Mouse (Mus musculus): ENCODE data around the gene Nedd1. TPM values are rescaled to one million over a fixed set of nuclear protein-coding genes. Genes with fewer than 3 reads are reported as not detected.

Nedd1 gene
- polyA plus RNA-seq, 1 experiment from 2014 or later = 41.2 TPM

DNA sequence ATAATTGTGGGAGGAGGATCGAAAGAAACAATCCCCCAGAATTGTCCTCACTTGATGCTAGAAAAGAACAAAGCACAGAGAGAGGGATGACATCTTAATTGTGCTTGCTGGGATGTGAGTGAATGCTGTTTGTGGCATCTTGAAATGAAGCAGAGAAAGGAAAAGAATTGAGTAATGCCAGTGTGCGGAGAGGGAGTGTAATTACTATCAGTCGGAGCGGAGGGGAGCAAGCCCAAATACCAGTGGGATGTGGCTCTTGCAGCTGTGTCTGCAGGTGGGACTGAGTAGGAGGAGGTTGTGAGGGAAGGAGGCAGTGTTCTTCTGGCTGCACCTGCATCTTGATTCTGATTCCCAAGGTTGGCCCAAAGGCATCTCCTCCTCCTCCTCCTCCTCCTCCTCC is 69.0 kb downstream of the Nedd1 start:
- WGBS = 68% methylated on average over 4 of the region's 4 CpGs
- no peaks in the 10 kb centered on the region for H3K36me3 ChIP-seq (ENCODE audit: control insufficient read depth, insufficient read depth, low read length)
- ATAC-seq (replicated peaks; ENCODE audit: low FRiP score, low TSS enrichment, low read depth) (no peak), DNase-seq (ENCODE audit: low spot score) (no peak)
- H3K9me3 ChIP-seq (ENCODE audit: control insufficient read depth, low read length) = no peaks in the 10 kb centered on the region
- H3K27me3 ChIP-seq (replicated peaks; ENCODE audit: control insufficient read depth, insufficient read depth, low read length) = no peaks in the 10 kb centered on the region
- H3K4me2 ChIP-seq (ENCODE audit: low read length) = no peak overlapping the region
- H3K9ac ChIP-seq (ENCODE audit: low read length) = no peak overlapping the region
- H3K4me1 ChIP-seq (replicated peaks; ENCODE audit: control insufficient read depth, insufficient read depth, low read length) = no peaks in the 10 kb centered on the region
- H3K4me3 ChIP-seq (ENCODE audit: low read depth, low read length) = no peak overlapping the region
- no peak overlapping the region for H3K27ac ChIP-seq (ENCODE audit: low read depth)

DNA sequence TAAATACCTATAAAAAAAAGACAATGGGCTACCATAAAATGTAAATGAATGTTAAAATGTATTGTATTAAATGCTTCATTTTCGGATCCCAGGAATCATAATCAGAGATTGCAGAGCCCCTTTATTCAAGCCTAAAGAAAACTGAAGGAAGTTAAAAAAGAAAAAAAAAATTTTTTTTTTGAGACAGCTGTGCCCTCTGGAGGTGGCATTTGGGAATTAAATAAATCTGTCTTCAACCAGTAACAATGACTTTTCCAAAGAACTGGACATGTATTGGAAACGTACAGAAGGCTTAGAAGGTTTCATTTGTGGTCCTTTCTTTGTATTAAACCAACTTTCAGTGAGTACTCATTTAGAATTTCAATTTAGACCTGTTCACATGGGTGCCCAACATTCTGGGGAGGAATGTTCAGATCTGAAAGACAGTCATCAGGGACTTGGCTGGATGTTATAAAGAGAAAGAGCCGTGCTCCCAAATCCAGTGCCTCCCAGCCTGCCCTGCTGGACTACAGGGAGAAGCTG is 69.8 kb downstream of the Nedd1 start:
- Histone ChIP-seq H3K9ac (ENCODE audit: low read length) (no peak overlapping the region), H3K27me3 (replicated peaks; ENCODE audit: control insufficient read depth, insufficient read depth, low read length) (no peaks in the 10 kb centered on the region), H3K9me3 (ENCODE audit: control insufficient read depth, low read length) (no peaks in the 10 kb centered on the region), H3K4me2 (ENCODE audit: low read length) (no peak overlapping the region), H3K27ac (ENCODE audit: low read depth) (no peak overlapping the region), H3K36me3 (ENCODE audit: control insufficient read depth, insufficient read depth, low read length) (no peaks in the 10 kb centered on the region), H3K4me1 (replicated peaks; ENCODE audit: control insufficient read depth, insufficient read depth, low read length) (no peaks in the 10 kb centered on the region), H3K4me3 (ENCODE audit: low read depth, low read length) (no peak overlapping the region)
- no peak for DNase-seq (ENCODE audit: low spot score)
- ATAC-seq (replicated peaks; ENCODE audit: low FRiP score, low TSS enrichment, low read depth) = no peak
- WGBS = 50% methylated on average over 3 of the region's 3 CpGs

DNA sequence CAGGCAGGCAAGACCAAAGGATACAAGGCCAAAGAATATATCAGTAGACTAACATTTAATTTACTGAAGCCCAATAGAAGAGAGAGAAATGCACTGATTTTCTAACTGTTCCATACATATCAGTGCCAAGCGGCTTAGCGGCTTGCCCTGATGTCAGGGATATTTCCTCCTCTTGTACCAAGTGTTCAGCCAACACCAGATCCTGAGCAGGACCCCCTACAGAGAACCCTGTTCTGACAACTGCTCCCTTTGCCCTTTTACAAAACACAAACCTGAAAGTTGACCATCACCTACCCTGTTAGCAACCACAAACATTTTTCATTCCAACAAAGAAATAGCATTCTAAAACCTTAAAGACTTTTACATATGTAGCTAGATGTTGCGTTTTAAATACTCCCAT is 71.0 kb downstream of the Nedd1 start:
- Histone ChIP-seq H3K27ac (ENCODE audit: low read depth) (no peak overlapping the region), H3K4me2 (ENCODE audit: low read length) (no peak overlapping the region), H3K4me1 (replicated peaks; ENCODE audit: control insufficient read depth, insufficient read depth, low read length) (no peaks in the 10 kb centered on the region), H3K36me3 (ENCODE audit: control insufficient read depth, insufficient read depth, low read length) (no peaks in the 10 kb centered on the region), H3K9me3 (ENCODE audit: control insufficient read depth, low read length) (no peaks in the 10 kb centered on the region), H3K27me3 (replicated peaks; ENCODE audit: control insufficient read depth, insufficient read depth, low read length) (no peaks in the 10 kb centered on the region), H3K4me3 (ENCODE audit: low read depth, low read length) (no peak overlapping the region), H3K9ac (ENCODE audit: low read length) (no peak overlapping the region)
- ATAC-seq (replicated peaks; ENCODE audit: low FRiP score, low TSS enrichment, low read depth) = no peak
- DNase-seq (ENCODE audit: low spot score) = no peak
- WGBS = 90% methylated on average over 3 of the region's 3 CpGs

DNA sequence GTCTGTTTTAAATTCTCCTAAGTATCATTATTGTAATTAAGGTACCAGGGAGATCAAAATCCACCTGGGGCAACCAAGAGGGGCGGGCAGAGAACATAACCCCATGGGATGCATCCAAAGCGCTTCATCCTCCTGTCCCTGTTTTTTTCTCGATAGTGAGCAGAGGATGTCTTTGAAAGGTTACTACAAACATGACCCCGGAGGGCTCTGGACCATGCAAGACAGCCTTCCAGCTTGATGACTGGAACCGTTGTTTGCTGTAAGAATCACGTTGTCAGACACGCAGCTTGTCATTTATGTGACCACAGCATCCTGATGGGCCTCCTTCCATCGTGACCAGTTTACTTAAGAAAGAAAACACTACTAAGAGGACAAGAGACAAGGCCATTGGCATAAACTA is 73.1 kb downstream of the Nedd1 start:
- WGBS = 56% methylated on average over 8 of the region's 8 CpGs
- no peak overlapping the region for H3K9ac ChIP-seq (ENCODE audit: low read length)
- H3K27ac ChIP-seq (ENCODE audit: low read depth) = no peak overlapping the region
- H3K27me3 ChIP-seq (replicated peaks; ENCODE audit: control insufficient read depth, insufficient read depth, low read length) = no peaks in the 10 kb centered on the region
- DNase-seq (ENCODE audit: low spot score) (no peak), ATAC-seq (replicated peaks; ENCODE audit: low FRiP score, low TSS enrichment, low read depth) (no peak)
- no peak overlapping the region for H3K4me3 ChIP-seq (ENCODE audit: low read depth, low read length)
- no peak overlapping the region for H3K4me2 ChIP-seq (ENCODE audit: low read length)
- no peaks in the 10 kb centered on the region for H3K4me1 ChIP-seq (replicated peaks; ENCODE audit: control insufficient read depth, insufficient read depth, low read length)
- H3K9me3 ChIP-seq (ENCODE audit: control insufficient read depth, low read length) = no peaks in the 10 kb centered on the region
- no peaks in the 10 kb centered on the region for H3K36me3 ChIP-seq (ENCODE audit: control insufficient read depth, insufficient read depth, low read length)

DNA sequence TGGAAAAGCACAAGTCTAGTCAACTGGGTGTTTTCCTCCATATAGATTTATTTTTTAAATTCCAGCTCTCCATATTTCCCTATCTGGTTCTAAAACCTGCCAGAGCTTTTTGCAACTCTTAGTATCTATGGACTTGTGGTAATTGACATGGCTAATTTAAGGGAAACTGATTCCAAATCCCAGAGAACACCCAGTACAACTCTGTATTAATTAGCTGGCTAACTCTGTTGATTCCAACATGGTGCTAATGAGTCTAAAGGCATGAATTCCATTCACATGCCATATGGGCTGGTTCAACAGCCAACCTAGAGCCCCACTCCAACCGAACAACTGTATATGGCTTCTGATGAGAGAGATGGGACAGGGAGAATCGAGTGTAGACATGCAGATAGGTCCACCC is 74.5 kb downstream of the Nedd1 start:
- no peak for ATAC-seq (replicated peaks; ENCODE audit: low FRiP score, low TSS enrichment, low read depth)
- Histone ChIP-seq H3K4me3 (ENCODE audit: low read depth, low read length) (no peak overlapping the region), H3K9ac (ENCODE audit: low read length) (no peak overlapping the region), H3K4me2 (ENCODE audit: low read length) (no peak overlapping the region), H3K9me3 (ENCODE audit: control insufficient read depth, low read length) (no peaks in the 10 kb centered on the region), H3K4me1 (replicated peaks; ENCODE audit: control insufficient read depth, insufficient read depth, low read length) (no peaks in the 10 kb centered on the region), H3K27ac (ENCODE audit: low read depth) (no peak overlapping the region), H3K36me3 (ENCODE audit: control insufficient read depth, insufficient read depth, low read length) (no peaks in the 10 kb centered on the region), H3K27me3 (replicated peaks; ENCODE audit: control insufficient read depth, insufficient read depth, low read length) (no peaks in the 10 kb centered on the region)
- WGBS = 81% methylated on average over 2 of the region's 2 CpGs
- DNase-seq (ENCODE audit: low spot score) = no peak

DNA sequence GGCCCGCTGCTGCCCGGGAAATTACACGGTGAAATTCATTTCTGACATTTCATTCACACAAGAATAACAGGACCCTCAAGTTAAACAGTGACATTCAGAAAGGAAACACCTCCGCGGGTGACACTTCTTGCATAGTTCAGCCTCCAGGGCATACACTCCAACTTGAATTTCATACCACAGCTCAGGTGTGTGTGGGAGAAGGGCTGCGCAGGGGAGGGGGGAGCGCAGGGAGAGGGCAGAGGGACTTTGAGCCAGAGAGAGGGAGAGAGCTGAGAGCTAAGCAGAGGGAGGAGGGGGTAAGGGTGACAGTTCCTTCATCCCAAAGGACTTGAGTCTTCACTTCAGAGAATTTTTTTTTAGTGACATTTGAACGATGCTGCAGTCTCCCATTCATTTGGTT is 78.2 kb downstream of the Nedd1 start:
- Histone ChIP-seq H3K36me3 (ENCODE audit: control insufficient read depth, insufficient read depth, low read length) (no peaks in the 10 kb centered on the region), H3K9ac (ENCODE audit: low read length) (no peak overlapping the region), H3K4me3 (ENCODE audit: low read depth, low read length) (no peak overlapping the region), H3K4me2 (ENCODE audit: low read length) (no peak overlapping the region), H3K9me3 (ENCODE audit: control insufficient read depth, low read length) (no peaks in the 10 kb centered on the region), H3K4me1 (replicated peaks; ENCODE audit: control insufficient read depth, insufficient read depth, low read length) (no peaks in the 10 kb centered on the region), H3K27ac (ENCODE audit: low read depth) (no peak overlapping the region), H3K27me3 (replicated peaks; ENCODE audit: control insufficient read depth, insufficient read depth, low read length) (no peaks in the 10 kb centered on the region)
- DNase-seq (ENCODE audit: low spot score) (no peak), ATAC-seq (replicated peaks; ENCODE audit: low FRiP score, low TSS enrichment, low read depth) (no peak)
- 71% methylated on average over 8 of the region's 8 CpGs for WGBS

DNA sequence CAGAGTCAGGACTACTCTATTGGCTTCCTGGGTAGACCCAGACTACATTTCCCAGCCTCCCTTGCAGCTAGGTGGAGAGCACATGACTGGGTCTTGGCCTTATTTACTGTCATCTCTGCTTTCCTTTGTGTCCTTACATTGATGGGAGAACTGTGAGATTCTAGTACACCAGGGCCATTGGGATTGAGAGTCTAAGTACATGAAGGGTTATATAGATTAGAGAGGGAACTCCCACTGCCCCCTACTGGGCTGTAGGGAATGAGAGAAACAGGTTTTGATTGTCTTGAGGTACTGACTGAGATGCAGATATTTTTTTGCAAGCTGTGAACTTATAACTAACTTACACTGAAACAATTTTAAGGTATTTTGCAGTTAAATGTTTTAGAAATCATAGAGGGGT is 81.2 kb downstream of the Nedd1 start:
- ATAC-seq (replicated peaks; ENCODE audit: low FRiP score, low TSS enrichment, low read depth) (no peak), DNase-seq (ENCODE audit: low spot score) (no peak)
- H3K27ac ChIP-seq (ENCODE audit: low read depth) = no peak overlapping the region
- H3K27me3 ChIP-seq (replicated peaks; ENCODE audit: control insufficient read depth, insufficient read depth, low read length) = no peaks in the 10 kb centered on the region
- peaks cover 9% of the 10 kb centered on the region; the same call in 1 of the 2 replicates for H3K9me3 ChIP-seq (ENCODE audit: control insufficient read depth, low read length)
- no peak overlapping the region for H3K4me2 ChIP-seq (ENCODE audit: low read length)
- H3K9ac ChIP-seq (ENCODE audit: low read length) = no peak overlapping the region
- H3K4me3 ChIP-seq (ENCODE audit: low read depth, low read length) = no peak overlapping the region
- H3K36me3 ChIP-seq (ENCODE audit: control insufficient read depth, insufficient read depth, low read length) = no peaks in the 10 kb centered on the region
- no peaks in the 10 kb centered on the region for H3K4me1 ChIP-seq (replicated peaks; ENCODE audit: control insufficient read depth, insufficient read depth, low read length)
